Mouse (Mus musculus) lung, postnatal 4 days (tissue): ENCODE results near the gene Fkbp6.

Source experiments
- DNase-seq, 2 experiments: peaks; one replicate each; pipeline ENCODE4 v3.0.0; 2021

Fkbp6 gene

GRCm38 (mm10) chr5:135271563-135272165 is 78.2 kb downstream of the Fkbp6 start:
- no peak for DNase-seq

- no peak for DNase-seq
Measured at GRCm38 (mm10) chr5:135270361-135270760, 79.5 kb downstream of the Fkbp6 start.

GRCm38 (mm10) chr5:135269451-135269850 is 80.4 kb downstream of the Fkbp6 start:
- no peak for DNase-seq

- peak; percentile 60 to 75 for DNase-seq
Measured at GRCm38 (mm10) chr5:135264548-135264947, 85.3 kb downstream of the Fkbp6 start.

GRCm38 (mm10) chr5:135263866-135264503 is 85.9 kb downstream of the Fkbp6 start:
- DNase-seq = peak; percentile 67 to 81

- DNase-seq = peak in 1 of 2 experiments; percentile 39
Measured at GRCm38 (mm10) chr5:135258280-135259150, 91.3 kb downstream of the Fkbp6 start.

- DNase-seq = no peak
Measured at GRCm38 (mm10) chr5:135257559-135257958, 92.3 kb downstream of the Fkbp6 start.

GRCm38 (mm10) chr5:135256166-135256565 is 93.7 kb downstream of the Fkbp6 start:
- no peak for DNase-seq

- DNase-seq = no peak
Measured at GRCm38 (mm10) chr5:135253741-135254401, 96.0 kb downstream of the Fkbp6 start.

GRCm38 (mm10) chr5:135251079-135251454 is 98.8 kb downstream of the Fkbp6 start, which contains the start of gene Fzd9:
Fzd9 (minus strand) TSS chr5:135251230.
- peak; percentile 88 to 89 for DNase-seq

GRCm38 (mm10) chr5:135250186-135251078 is 99.4 kb downstream of the Fkbp6 start:
- peak in 1 of 2 experiments; percentile 30 for DNase-seq

- DNase-seq = no peak
Measured at GRCm38 (mm10) chr5:135248956-135249676, 100.7 kb downstream of the Fkbp6 start.

GRCm38 (mm10) chr5:135247337-135247736 is 102.5 kb downstream of the Fkbp6 start:
- DNase-seq = no peak

- DNase-seq = no peak
Measured at GRCm38 (mm10) chr5:135246531-135246930, 103.3 kb downstream of the Fkbp6 start.

- no peak for DNase-seq
Measured at GRCm38 (mm10) chr5:135243166-135243565, 106.7 kb downstream of the Fkbp6 start.

GRCm38 (mm10) chr5:135242608-135243007 is 107.2 kb downstream of the Fkbp6 start:
- DNase-seq = no peak

GRCm38 (mm10) chr5:135242136-135242535 is 107.7 kb downstream of the Fkbp6 start:
- no peak for DNase-seq
